26 mouse cellular contexts compared by ENCODE assay signal in the genomic region with DNA sequence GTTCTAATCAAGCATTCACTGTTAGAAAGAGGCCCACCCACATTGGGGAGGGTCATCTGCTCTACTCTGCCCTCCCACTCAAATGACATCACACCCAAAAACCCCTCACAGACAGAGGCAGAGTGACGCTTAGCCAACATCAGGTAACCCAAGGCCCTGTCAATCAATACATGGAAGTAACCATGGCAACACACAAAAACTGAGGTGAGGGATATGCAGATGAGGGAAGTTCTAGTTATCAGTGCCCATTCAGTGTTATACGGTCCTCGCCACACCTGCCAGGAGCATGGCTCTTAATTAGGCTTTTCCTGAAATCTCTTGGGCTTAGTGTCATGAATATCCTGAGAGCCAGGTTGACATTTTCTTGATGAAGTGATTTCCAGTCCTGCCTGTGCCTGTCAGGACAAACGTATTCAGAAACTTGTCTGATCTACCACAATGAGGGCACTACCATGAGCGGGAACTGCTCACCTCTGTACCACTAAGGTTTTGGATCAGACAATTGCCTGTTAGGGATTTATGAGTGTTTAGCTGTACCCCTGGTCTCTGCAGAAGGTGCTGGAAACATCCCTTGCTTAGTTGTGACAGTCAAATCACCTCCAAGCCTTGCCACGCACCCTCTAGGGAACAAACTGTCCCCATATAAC.
DNase-seq lines count a peak whose midpoint lies in the region; ATAC-seq lines count a peak whose summit lies in the region.
"Had no signal": no experiment of that assay in that cellular context is flagged by ENCODE, and none has a peak within 500 bp of the region (broad histone marks: within the 10 kb centered on the region; RNA-seq: fewer than 3 reads in every experiment).

No protein-coding gene starts in this region.

- no peak for DNase-seq in hindbrain, embryonic 11.5 days (ENCODE audit: low spot score)
- DNase-seq in midbrain, embryonic 11.5 days (ENCODE audit: low spot score, missing footprints): peak; percentile 68
- no peak for DNase-seq in midbrain, embryonic 10.5 days (ENCODE audit: low spot score)
- DNase-seq in adrenal gland, adult 8-10 months: no peak
- no peak for DNase-seq in lung, postnatal 25 days (ENCODE audit: low spot score)
- DNase-seq: adrenal gland, adult 2 months; adrenal gland, postnatal 25 days; B cell, adult 2 months; cerebellum, adult 11-12 months; cerebellum, adult 8-10 months; cerebellum, postnatal 10 days; cerebellum, postnatal 36 days; embryo, embryonic 11 days; gastrocnemius, adult 2 months; gastrocnemius, postnatal 14 days; heart, adult 11 months had no signal

- H3K27me3 ChIP-seq in hindbrain, embryonic 16.5 days (replicated peaks; ENCODE audit: control insufficient read depth, insufficient read depth, low read length): no peaks in the 10 kb centered on the region
- H3K27me3 ChIP-seq in hindbrain, embryonic 11.5 days (ENCODE audit: control insufficient read depth, insufficient read depth, low read length): no peaks in the 10 kb centered on the region
- no peaks in the 10 kb centered on the region for H3K27me3 ChIP-seq in midbrain, embryonic 11.5 days (ENCODE audit: control insufficient read depth, insufficient read depth, low read length)
- no peaks in the 10 kb centered on the region for H3K27me3 ChIP-seq in midbrain, embryonic 10.5 days (ENCODE audit: low read depth, poor library complexity, severe bottlenecking)
- H3K27me3 ChIP-seq in midbrain, embryonic 15.5 days (replicated peaks): no peaks in the 10 kb centered on the region
- H3K27me3 ChIP-seq: forebrain, embryonic 13.5 days had no signal

- no peak overlapping the region for H3K4me2 ChIP-seq in hindbrain, embryonic 16.5 days (ENCODE audit: low read length)
- no peak overlapping the region for H3K4me2 ChIP-seq in hindbrain, embryonic 11.5 days (replicated peaks; ENCODE audit: low read depth, low read length)
- H3K4me2 ChIP-seq in midbrain, embryonic 11.5 days: no peak overlapping the region
- no peak overlapping the region for H3K4me2 ChIP-seq in midbrain, embryonic 15.5 days
- H3K4me2 ChIP-seq: embryonic facial prominence, embryonic 13.5 days; forebrain, embryonic 13.5 days; heart, embryonic 11.5 days; hindbrain, embryonic 14.5 days had no signal

- H3K9me3 ChIP-seq in hindbrain, embryonic 16.5 days (ENCODE audit: control insufficient read depth, low read length): no peaks in the 10 kb centered on the region
- H3K9me3 ChIP-seq in hindbrain, embryonic 11.5 days (ENCODE audit: control insufficient read depth, low read length): no peaks in the 10 kb centered on the region
- H3K9me3 ChIP-seq in midbrain, embryonic 11.5 days (ENCODE audit: control insufficient read depth, low read length): no peaks in the 10 kb centered on the region
- H3K9me3 ChIP-seq in midbrain, embryonic 10.5 days (replicated peaks): no peaks in the 10 kb centered on the region
- H3K9me3 ChIP-seq in midbrain, embryonic 15.5 days: no peaks in the 10 kb centered on the region
- H3K9me3 ChIP-seq: embryonic facial prominence, embryonic 10.5 days; embryonic facial prominence, embryonic 13.5 days; forebrain, embryonic 13.5 days had no signal

- H3K9ac ChIP-seq in hindbrain, embryonic 16.5 days (ENCODE audit: low read depth, low read length): no peak overlapping the region
- no peak overlapping the region for H3K9ac ChIP-seq in hindbrain, embryonic 11.5 days (ENCODE audit: low read depth, low read length)
- H3K9ac ChIP-seq in midbrain, embryonic 11.5 days (ENCODE audit: low read length): no peak overlapping the region
- H3K9ac ChIP-seq in midbrain, embryonic 15.5 days: no peak overlapping the region
- H3K9ac ChIP-seq: embryonic facial prominence, embryonic 13.5 days; forebrain, embryonic 13.5 days; hindbrain, embryonic 14.5 days had no signal

- ATAC-seq in hindbrain, embryonic 16.5 days: 0 out of 2 replicates have a peak, but pooled peaks have one; percentile 17
- no peak for ATAC-seq in hindbrain, embryonic 11.5 days (ENCODE audit: low FRiP score)
- ATAC-seq in midbrain, embryonic 11.5 days (ENCODE audit: low FRiP score): no peak
- peak; percentile 86 for ATAC-seq in midbrain, embryonic 15.5 days (replicated peaks)
- ATAC-seq: CD4-positive, CD25-positive, alpha-beta regulatory T cell, adult 4 months; forebrain, embryonic 13.5 days; forebrain, embryonic 16.5 days had no signal

- 79% methylated on average over 6 of the region's 6 CpGs for WGBS in hindbrain, embryonic 16.5 days
- 84% methylated on average over 6 of the region's 6 CpGs for whole genome bisulfite sequencing in hindbrain, embryonic 11.5 days
- 80% methylated on average over 6 of the region's 6 CpGs for WGBS in midbrain, embryonic 11.5 days
- 88% methylated on average over 6 of the region's 6 CpGs for WGBS in midbrain, embryonic 10.5 days
- 63% methylated on average over 6 of the region's 6 CpGs for WGBS in midbrain, embryonic 15.5 days

- no peaks in the 10 kb centered on the region for H3K36me3 ChIP-seq in hindbrain, embryonic 16.5 days (ENCODE audit: control insufficient read depth, insufficient read depth, low read length)
- no peaks in the 10 kb centered on the region for H3K36me3 ChIP-seq in hindbrain, embryonic 11.5 days (ENCODE audit: control insufficient read depth, insufficient read depth, low read length)
- no peaks in the 10 kb centered on the region for H3K36me3 ChIP-seq in midbrain, embryonic 11.5 days (ENCODE audit: control insufficient read depth, insufficient read depth, low read length)
- H3K36me3 ChIP-seq in midbrain, embryonic 10.5 days: no peaks in the 10 kb centered on the region
- no peaks in the 10 kb centered on the region for H3K36me3 ChIP-seq in midbrain, embryonic 15.5 days (replicated peaks)
- H3K36me3 ChIP-seq: embryonic facial prominence, embryonic 10.5 days; embryonic facial prominence, embryonic 13.5 days had no signal

- no peak overlapping the region for H3K4me3 ChIP-seq in hindbrain, embryonic 16.5 days (ENCODE audit: low read length)
- no peak overlapping the region for H3K4me3 ChIP-seq in hindbrain, embryonic 11.5 days (ENCODE audit: low read depth, low read length)
- H3K4me3 ChIP-seq in midbrain, embryonic 11.5 days (ENCODE audit: low read depth, low read length): no peak overlapping the region
- H3K4me3 ChIP-seq in midbrain, embryonic 10.5 days: no peak overlapping the region
- no peak overlapping the region for H3K4me3 ChIP-seq in midbrain, embryonic 15.5 days
- H3K4me3 ChIP-seq: embryonic facial prominence, embryonic 10.5 days; embryonic facial prominence, embryonic 13.5 days; erythroblast, embryonic 14.5 days; forebrain, embryonic 13.5 days; gastrocnemius, adult 2 months had no signal

- no peak overlapping the region for H3K27ac ChIP-seq in hindbrain, embryonic 16.5 days (ENCODE audit: low read depth, low read length)
- no peak overlapping the region for H3K27ac ChIP-seq in hindbrain, embryonic 11.5 days (ENCODE audit: low read depth, low read length)
- H3K27ac ChIP-seq in midbrain, embryonic 11.5 days (ENCODE audit: low read depth, low read length): no peak overlapping the region
- H3K27ac ChIP-seq in midbrain, embryonic 10.5 days (replicated peaks): no peak overlapping the region
- H3K27ac ChIP-seq in midbrain, embryonic 15.5 days: no peak overlapping the region
- H3K27ac ChIP-seq: embryonic facial prominence, embryonic 10.5 days; embryonic facial prominence, embryonic 13.5 days; forebrain, embryonic 13.5 days; gastrocnemius, adult 2 months; hindbrain, embryonic 14.5 days had no signal

- no peaks in the 10 kb centered on the region for H3K4me1 ChIP-seq in hindbrain, embryonic 16.5 days (ENCODE audit: control insufficient read depth, insufficient read depth, low read depth, low read length)
- H3K4me1 ChIP-seq in hindbrain, embryonic 11.5 days (replicated peaks; ENCODE audit: control insufficient read depth, insufficient read depth, low read length): no peaks in the 10 kb centered on the region
- H3K4me1 ChIP-seq in midbrain, embryonic 11.5 days (ENCODE audit: control insufficient read depth, insufficient read depth, low read length): no peaks in the 10 kb centered on the region
- H3K4me1 ChIP-seq in midbrain, embryonic 10.5 days: peaks cover 8% of the 10 kb centered on the region; the same call in 1 of the 2 replicates
- H3K4me1 ChIP-seq in midbrain, embryonic 15.5 days: peaks cover 14% of the 10 kb centered on the region
- H3K4me1 ChIP-seq: forebrain, embryonic 13.5 days had no signal

Comparison
In these comparisons a context has a peak if more than half of its experiments do, and no peak if none do; other contexts are left out.
1. ATAC-seq: peak in hindbrain, embryonic 16.5 days (single experiment) and midbrain, embryonic 15.5 days (single experiment); none in hindbrain, embryonic 11.5 days (single experiment) and midbrain, embryonic 11.5 days (single experiment).